Mouse (Mus musculus) urinary bladder, postnatal 4 days (tissue): ENCODE measurements around the gene Kdr.

Experiments used
- DNase-seq, 2 experiments: peaks; one replicate each; pipeline ENCODE4 v3.0.0; 2021 to 2022; ENCODE audit warnings: low spot score in 2 of 2

Kdr gene

DNA sequence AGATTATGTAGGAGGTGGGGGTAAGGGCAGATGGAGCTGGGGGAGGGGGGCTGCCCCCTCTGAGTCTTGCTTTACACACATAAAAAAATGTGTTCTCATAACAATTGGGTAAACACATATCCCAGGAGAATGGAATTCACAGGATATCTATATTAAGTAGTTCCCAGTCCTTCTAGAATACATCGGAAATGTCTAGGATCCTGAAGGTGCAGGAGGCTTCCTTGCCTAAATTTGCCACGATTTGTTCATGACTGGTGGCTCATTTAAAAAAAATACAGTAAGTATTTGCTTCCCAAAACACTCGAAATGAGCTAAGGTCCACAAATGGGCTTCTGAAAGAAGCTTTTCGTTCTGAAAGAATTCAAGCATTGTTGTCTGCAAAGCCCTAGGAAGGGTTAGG is 61.0 kb downstream of the Kdr start:
- no peak for DNase-seq

DNA sequence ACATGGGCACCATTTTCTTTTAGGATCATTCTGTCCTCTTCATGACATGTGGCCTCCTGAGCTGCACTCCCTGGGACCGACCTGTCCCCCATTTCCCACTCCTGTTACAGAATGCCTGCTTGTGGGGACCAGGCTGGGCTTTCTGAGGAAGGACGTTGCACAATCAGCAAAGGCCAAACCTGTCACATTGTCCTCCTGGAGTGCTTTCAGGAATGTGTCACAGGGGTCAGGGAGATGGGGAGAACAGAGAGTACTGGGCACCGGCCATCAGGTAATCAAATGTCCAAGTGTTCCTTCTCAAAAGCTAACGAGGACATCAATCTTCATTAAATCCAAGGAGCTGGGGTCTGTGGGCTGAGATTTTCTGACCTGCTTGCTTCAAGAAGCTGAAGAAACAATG is 72.2 kb downstream of the Kdr start:
- DNase-seq: peak in 1 of 2 experiments; percentile 49

DNA sequence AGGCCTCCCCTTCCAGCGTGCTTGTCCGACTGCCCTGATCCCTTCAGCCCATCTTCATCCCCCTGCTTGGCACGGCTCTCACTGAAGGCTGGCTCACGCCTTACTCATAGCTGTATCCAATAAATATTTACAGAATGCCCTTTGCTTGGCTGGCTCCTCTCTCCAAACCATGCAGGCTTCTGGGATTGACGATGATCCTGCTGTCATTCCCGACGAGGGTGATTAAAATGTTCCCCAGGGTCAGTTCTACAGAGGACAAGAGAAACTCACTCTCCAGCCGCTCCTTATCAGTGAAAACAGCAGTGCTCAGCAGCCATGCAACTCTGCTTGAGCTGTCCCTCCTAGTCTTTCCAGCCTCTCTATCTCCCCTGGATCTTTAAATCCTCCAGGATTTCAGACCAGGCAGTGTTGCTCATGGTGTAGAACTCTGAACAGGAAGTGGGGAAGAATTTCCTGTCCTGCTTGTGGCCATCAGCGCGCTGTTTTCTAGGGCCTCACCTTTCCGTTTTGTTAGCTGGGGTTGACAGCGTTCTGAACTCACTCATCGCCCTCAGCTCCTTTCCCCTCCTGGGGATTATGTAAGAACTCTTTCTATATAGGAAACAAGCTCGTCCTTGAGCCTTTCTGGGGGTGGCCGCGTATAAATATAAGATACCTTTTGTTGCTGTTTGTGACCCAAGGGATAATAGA is 77.9 kb downstream of the Kdr start:
- peak in 1 of 2 experiments; percentile 52 for DNase-seq

DNA sequence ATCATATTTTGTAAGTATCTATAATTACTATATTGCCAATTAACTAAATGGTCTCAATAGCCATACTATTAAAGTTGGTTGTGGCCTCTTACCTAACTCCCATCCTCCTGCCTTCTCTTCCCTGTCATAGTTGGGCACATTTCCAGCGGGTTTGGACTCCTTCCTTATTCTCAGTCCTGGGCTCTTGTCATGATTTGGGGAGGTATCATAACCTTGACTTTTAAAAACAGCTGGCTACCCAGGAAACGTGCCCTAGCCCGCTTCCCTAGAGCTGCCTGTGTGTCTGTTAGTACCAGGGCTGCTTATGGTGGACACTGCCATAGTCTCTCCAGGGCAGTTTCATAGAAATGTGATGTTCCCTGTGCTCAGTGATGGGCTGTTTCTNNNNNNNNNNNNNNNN is 82.9 kb downstream of the Kdr start:
- peak in 1 of 2 experiments; percentile 29 for DNase-seq

DNA sequence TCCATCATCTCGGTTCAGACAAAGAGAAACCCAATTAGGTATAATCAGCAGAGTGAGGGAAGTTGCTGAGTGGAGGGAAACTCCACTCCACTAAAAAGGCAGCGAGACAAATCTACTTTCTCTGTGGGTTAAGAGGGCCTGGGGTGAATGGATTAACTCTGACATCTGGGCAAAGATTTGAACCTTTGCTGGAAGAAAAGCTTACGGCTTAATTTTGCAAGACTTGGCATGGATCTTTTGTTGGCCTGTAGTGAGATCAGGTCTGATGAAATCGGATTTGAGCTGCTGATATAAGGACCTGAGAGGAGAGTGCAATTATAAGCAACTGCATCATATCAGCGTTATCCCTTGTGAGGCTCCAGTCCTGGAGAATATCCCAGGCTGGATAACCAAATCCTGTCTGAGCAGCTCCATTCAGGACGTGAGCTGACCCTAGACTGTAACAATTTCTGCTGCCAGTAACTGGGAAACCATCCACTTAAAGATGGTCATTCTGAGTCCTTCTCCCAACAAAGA is 85.2 kb downstream of the Kdr start:
- DNase-seq: peak in 1 of 2 experiments; percentile 38
